Mouse (Mus musculus) C2C12 (cell line): ENCODE results near the gene Gm21987.

Experiments
- CEBPB ChIP-seq: IDR thresholded peaks from one replicate; pipeline ENCODE4 v1.6.1; 2011; ENCODE audit warnings: low read depth, mild to moderate bottlenecking, control low read depth, moderate library complexity
- CTCF ChIP-seq: IDR thresholded peaks from one replicate; pipeline ENCODE4 v1.5.1; 2011; ENCODE audit not compliant: control insufficient read depth, insufficient read depth, insufficient read length
- MAX ChIP-seq: IDR thresholded peaks from one replicate; pipeline ENCODE4 v1.6.1; 2011; ENCODE audit warnings: mild to moderate bottlenecking, control low read depth
- USF1 ChIP-seq: IDR thresholded peaks from one replicate; pipeline ENCODE4 v1.6.1; 2011; ENCODE audit warnings: low read depth, mild to moderate bottlenecking, control low read depth, moderate library complexity

- TF ChIP-seq MAX (no peak), CTCF (no peak), USF1 (no peak), CEBPB (no peak)
These were observed 48.4 kb upstream of the Gm21987 start for GRCm38 (mm10) chr16:38298410-38298809.
